Mouse (Mus musculus) neutrophil, adult 59 days (primary cell): ENCODE results near the gene Tom1. TPM values are rescaled to one million over a fixed set of nuclear protein-coding genes. Genes with fewer than 3 reads are reported as not detected.

ENCODE experiments used
- total RNA-seq, 2 experiments: library from RNA; stranded (reverse); gene quantifications; 1 replicate in 1 of 2; 2 replicates in 1 of 2; pipeline ENCODE4 v1.2.4; 2023

Tom1 gene
- 10 to 100 TPM; 62.6 to 66.1 TPM for total RNA-seq

GRCm38 (mm10) chr8:75033511-75034243 is at the start of gene Tom1:
Gene Tom1, plus strand, starts transcription at chr8:75033705.

GRCm38 (mm10) chr8:74993081-74993474 is 40.4 kb upstream of the Tom1 start, which contains the start of gene Hmgxb4:
Gene Hmgxb4, plus strand, starts transcription at chr8:74993356.

GRCm38 (mm10) chr8:75093399-75094156 is 60.1 kb downstream of the Tom1 start, which contains the start of gene Hmox1:
Gene Hmox1, plus strand, starts transcription at chr8:75093621.

GRCm38 (mm10) chr8:75109236-75109967 is 75.9 kb downstream of the Tom1 start, which contains the start of gene Mcm5:
Gene Mcm5, plus strand, starts transcription at chr8:75109569.

Other genes starting within 250 kb of the Tom1 start
- gene Isx, start 160.5 kb upstream of the Tom1 start, total RNA-seq: not detected
- 10 to 100 TPM; 28.0 to 29.1 TPM for gene Hmgxb4, start 40.3 kb upstream of the Tom1 start, total RNA-seq
- gene Hmox1, start 59.9 kb downstream of the Tom1 start, total RNA-seq: 10 to 100 TPM; 53.1 to 56.0 TPM
- 100 to 1,000 TPM; 108 to 116 TPM for gene Mcm5, start 75.9 kb downstream of the Tom1 start, total RNA-seq
- not detected for gene Rasd2, start 180.2 kb downstream of the Tom1 start, total RNA-seq